Mouse (Mus musculus) sigmoid colon, adult 10 weeks (tissue): ENCODE data around the gene Tcfl5. TPM values are rescaled to one million over a fixed set of nuclear protein-coding genes. Genes with fewer than 3 reads are reported as not detected.

Experiments
- polyA plus RNA-seq: library from polyadenylated mRNA; stranded (reverse); fragments of 350-450 nt; fragmentation: Illumina TruSeq; extraction: RNeasy Lipid Tissue Mini Kit (QIAGEN cat#74804); gene quantifications from one replicate; pipeline ENCODE4 v1.2.3, GENCODE M21; 2014; ENCODE audit warnings: low read depth, low replicate concordance

Gene Tcfl5
- not detected for polyA plus RNA-seq

GRCm38 (mm10) chr2:180642555-180643260 lies at the start of gene Tcfl5:
Tcfl5 (minus strand) TSS chr2:180642708.

GRCm38 (mm10) chr2:180597490-180597889 lies 45.0 kb downstream of the Tcfl5 start, which contains the start of gene Col9a3:
Col9a3 (plus strand) TSS chr2:180597790.

GRCm38 (mm10) chr2:180589123-180589831 lies 53.2 kb downstream of the Tcfl5 start, which contains the start of gene Ogfr:
Ogfr (plus strand) TSS chr2:180589245.

GRCm38 (mm10) chr2:180581002-180581401 lies 61.5 kb downstream of the Tcfl5 start, which contains the start of gene Mrgbp:
Mrgbp (plus strand) TSS chr2:180581304.

Other genes with a start within 250 kb of the Tcfl5 start
- 1.1 TPM for gene Slco4a1, start 186.5 kb downstream of the Tcfl5 start, polyA plus RNA-seq
- 0.09 TPM for gene Ntsr1, start 142.7 kb downstream of the Tcfl5 start, polyA plus RNA-seq
- 31.4 TPM for gene Mrgbp, start 61.4 kb downstream of the Tcfl5 start, polyA plus RNA-seq
- 14.8 TPM for gene Ogfr, start 53.5 kb downstream of the Tcfl5 start, polyA plus RNA-seq
- gene Col9a3, start 44.9 kb downstream of the Tcfl5 start, polyA plus RNA-seq: 0.28 TPM
- gene Dido1, start 67.3 kb upstream of the Tcfl5 start, polyA plus RNA-seq: 39.7 TPM
- gene Gid8, start 67.4 kb upstream of the Tcfl5 start, polyA plus RNA-seq: 82.7 TPM
- gene Slc17a9, start 82.6 kb upstream of the Tcfl5 start, polyA plus RNA-seq: 7.9 TPM
- not detected for gene Bhlhe23, start 134.2 kb upstream of the Tcfl5 start, polyA plus RNA-seq